In the genomic region with DNA sequence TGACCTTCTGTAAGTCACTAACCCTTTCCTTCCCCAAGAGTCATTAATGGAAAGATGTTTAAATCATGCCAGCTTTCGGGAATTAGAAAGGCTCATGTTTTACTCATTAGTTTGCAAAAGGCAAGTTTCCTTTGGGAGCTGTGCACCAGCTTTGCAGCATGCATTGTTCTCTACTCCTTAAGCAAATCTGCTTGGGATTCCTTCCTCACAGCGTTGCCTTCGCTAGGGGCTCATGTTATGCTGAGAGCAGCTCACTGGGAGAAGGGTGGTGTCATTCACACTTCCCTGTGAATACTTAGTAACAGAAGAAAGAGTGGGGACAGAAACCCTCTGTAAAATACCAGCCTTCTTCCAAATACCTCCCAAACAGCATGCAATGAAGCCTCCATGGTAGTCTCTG, we compare ENCODE assay signal across 28 mouse cellular contexts.
DNase-seq lines count a peak whose midpoint lies in the region; ATAC-seq lines count a peak whose summit lies in the region.
"Had no signal": no experiment of that assay in that cellular context is flagged by ENCODE, and none has a peak within 500 bp of the region (broad histone marks: within the 10 kb centered on the region; RNA-seq: fewer than 3 reads in every experiment).

No protein-coding gene starts in this region.

- H3K4me1 ChIP-seq in hindbrain, embryonic 11.5 days (replicated peaks; ENCODE audit: control insufficient read depth, insufficient read depth, low read length): no peaks in the 10 kb centered on the region
- H3K4me1 ChIP-seq in hindbrain, embryonic 10.5 days (replicated peaks): peaks cover 15% of the 10 kb centered on the region; the same call in 1 of the 2 replicates
- peaks cover 7% of the 10 kb centered on the region; the same call in 1 of the 2 replicates for H3K4me1 ChIP-seq in midbrain, embryonic 12.5 days
- peaks cover 17% of the 10 kb centered on the region for H3K4me1 ChIP-seq in midbrain, embryonic 10.5 days
- H3K4me1 ChIP-seq: heart, embryonic 15.5 days had no signal

- no peak overlapping the region for H3K27ac ChIP-seq in hindbrain, embryonic 11.5 days (ENCODE audit: low read depth, low read length)
- no peak overlapping the region for H3K27ac ChIP-seq in hindbrain, embryonic 10.5 days
- 0 out of 2 replicates have a peak overlapping the region, but pooled peaks have one; percentile 3 for H3K27ac ChIP-seq in midbrain, embryonic 12.5 days (replicated peaks)
- H3K27ac ChIP-seq in midbrain, embryonic 10.5 days (replicated peaks): no peak overlapping the region
- H3K27ac ChIP-seq: heart, embryonic 15.5 days; hindbrain, embryonic 13.5 days; liver, embryonic 14.5 days; macrophage had no signal

- H3K36me3 ChIP-seq in hindbrain, embryonic 11.5 days (ENCODE audit: control insufficient read depth, insufficient read depth, low read length): no peaks in the 10 kb centered on the region
- H3K36me3 ChIP-seq in hindbrain, embryonic 10.5 days: no peaks in the 10 kb centered on the region
- 0 out of 2 replicates have a peak, but pooled peaks cover 3% of the 10 kb centered on the region for H3K36me3 ChIP-seq in midbrain, embryonic 12.5 days
- H3K36me3 ChIP-seq in midbrain, embryonic 10.5 days: no peaks in the 10 kb centered on the region
- H3K36me3 ChIP-seq: G1E; heart, embryonic 15.5 days had no signal

- no peak overlapping the region for H3K9ac ChIP-seq in hindbrain, embryonic 11.5 days (ENCODE audit: low read depth, low read length)
- H3K9ac ChIP-seq in midbrain, embryonic 12.5 days (replicated peaks): no peak overlapping the region
- H3K9ac ChIP-seq: heart, embryonic 15.5 days; hindbrain, embryonic 13.5 days; liver, embryonic 14.5 days had no signal

- no peaks in the 10 kb centered on the region for H3K27me3 ChIP-seq in hindbrain, embryonic 11.5 days (ENCODE audit: control insufficient read depth, insufficient read depth, low read length)
- no peaks in the 10 kb centered on the region; the same call in 1 of the 2 replicates for H3K27me3 ChIP-seq in hindbrain, embryonic 10.5 days (ENCODE audit: insufficient read depth, poor library complexity, severe bottlenecking)
- H3K27me3 ChIP-seq in midbrain, embryonic 12.5 days: no peaks in the 10 kb centered on the region; the same call in none of the 2 replicates
- peaks cover 26% of the 10 kb centered on the region for H3K27me3 ChIP-seq in midbrain, embryonic 10.5 days (ENCODE audit: low read depth, poor library complexity, severe bottlenecking)
- H3K27me3 ChIP-seq: heart, embryonic 15.5 days; hindbrain, embryonic 13.5 days had no signal

- H3K4me3 ChIP-seq in hindbrain, embryonic 11.5 days (ENCODE audit: low read depth, low read length): no peak overlapping the region
- no peak overlapping the region for H3K4me3 ChIP-seq in hindbrain, embryonic 10.5 days
- H3K4me3 ChIP-seq in midbrain, embryonic 12.5 days: no peak overlapping the region
- no peak overlapping the region for H3K4me3 ChIP-seq in midbrain, embryonic 10.5 days
- H3K4me3 ChIP-seq: heart, embryonic 15.5 days; hindbrain, embryonic 13.5 days had no signal

- no peak for ATAC-seq in hindbrain, embryonic 11.5 days (ENCODE audit: low FRiP score)
- peak; percentile 53 for ATAC-seq in midbrain, embryonic 12.5 days (ENCODE audit: low FRiP score, low read depth)
- ATAC-seq: forebrain, embryonic 14.5 days; intestine, embryonic 16.5 days had no signal

- no peaks in the 10 kb centered on the region for H3K9me3 ChIP-seq in hindbrain, embryonic 11.5 days (ENCODE audit: control insufficient read depth, low read length)
- no peaks in the 10 kb centered on the region for H3K9me3 ChIP-seq in hindbrain, embryonic 10.5 days
- no peaks in the 10 kb centered on the region for H3K9me3 ChIP-seq in midbrain, embryonic 12.5 days
- no peaks in the 10 kb centered on the region for H3K9me3 ChIP-seq in midbrain, embryonic 10.5 days (replicated peaks)
- H3K9me3 ChIP-seq: G1E; heart, embryonic 15.5 days; hindbrain, embryonic 13.5 days had no signal

- DNase-seq in embryo, embryonic 10.5 days (ENCODE audit: low spot score): peak; percentile 22
- DNase-seq in embryo, embryonic 10 days (ENCODE audit: low spot score): no peak
- DNase-seq in hindbrain, embryonic 11.5 days (ENCODE audit: low spot score): peak; percentile 6
- no peak for DNase-seq in hindbrain, embryonic 10.5 days (ENCODE audit: low spot score)
- no peak for DNase-seq in midbrain, embryonic 10.5 days (ENCODE audit: low spot score)
- DNase-seq in kidney, postnatal 4 days: no peak
- DNase-seq: adrenal gland, adult 8-10 months; cerebellum, adult 11 months; cerebellum, adult 9-10 months; cerebellum, postnatal 36 days; gastrocnemius, postnatal 10 days; kidney, adult 9 months; kidney, postnatal 10 days; left cerebral cortex, postnatal 4 days; liver; lung, adult 2 months; lung, postnatal 10 days; right cerebral cortex, adult 18-20 months; spleen, adult 18-20 months; thymus, postnatal 14 days had no signal

- 17% methylated on average over 3 of the region's 3 CpGs for WGBS in hindbrain, embryonic 11.5 days
- 34% methylated on average over 3 of the region's 3 CpGs for WGBS in hindbrain, embryonic 10.5 days
- 10% methylated on average over 3 of the region's 3 CpGs for WGBS in midbrain, embryonic 12.5 days
- 22% methylated on average over 3 of the region's 3 CpGs for WGBS in midbrain, embryonic 10.5 days

- no peak overlapping the region for H3K4me2 ChIP-seq in hindbrain, embryonic 11.5 days (replicated peaks; ENCODE audit: low read depth, low read length)
- no peak overlapping the region for H3K4me2 ChIP-seq in midbrain, embryonic 12.5 days (replicated peaks)
- H3K4me2 ChIP-seq: heart, embryonic 15.5 days; hindbrain, embryonic 13.5 days had no signal

Comparison
In these comparisons a context has a peak if more than half of its experiments do, and no peak if none do; other contexts are left out.
1. DNase-seq: peak in embryo, embryonic 10.5 days (single experiment) and hindbrain, embryonic 11.5 days (single experiment); none in embryo, embryonic 10 days (single experiment), hindbrain, embryonic 10.5 days (single experiment), midbrain, embryonic 10.5 days (single experiment) and kidney, postnatal 4 days (0 of 2).